ENCODE assay signal across 29 mouse cellular contexts in the genomic region with DNA sequence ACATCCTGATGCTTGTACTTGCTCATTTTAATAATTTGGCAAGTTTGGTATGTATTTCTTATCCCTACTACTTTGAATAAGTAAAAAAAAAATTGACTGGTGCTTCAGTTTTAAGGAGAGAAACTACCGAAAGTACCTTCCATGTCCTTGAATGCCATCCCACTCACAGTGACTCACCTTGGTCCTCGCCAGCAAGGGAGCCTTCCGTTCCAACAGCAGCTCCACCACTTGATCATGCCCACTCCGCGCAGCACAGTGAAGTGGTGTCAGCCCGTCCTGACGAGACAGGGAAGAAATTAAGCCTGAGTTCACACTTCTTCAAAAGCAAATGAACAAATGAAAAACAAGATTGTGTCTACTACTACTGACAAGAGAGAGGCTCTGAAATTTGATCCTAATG.
A peak's percentile ranks its signal among the peaks of the same experiment; 100 is the strongest.
DNase-seq lines count a peak whose midpoint lies in the region; ATAC-seq lines count a peak whose summit lies in the region.
"Had no signal": no experiment of that assay in that cellular context is flagged by ENCODE, and none has a peak within 500 bp of the region (broad histone marks: within the 10 kb centered on the region; RNA-seq: fewer than 3 reads in every experiment).

No protein-coding gene starts in this region.

- no peaks in the 10 kb centered on the region for H3K36me3 ChIP-seq in midbrain, embryonic 11.5 days (ENCODE audit: control insufficient read depth, insufficient read depth, low read length)
- H3K36me3 ChIP-seq: embryonic facial prominence, embryonic 12.5 days; heart, embryonic 15.5 days; kidney, embryonic 15.5 days; limb, embryonic 15.5 days; lung, embryonic 15.5 days had no signal

- H3K9ac ChIP-seq in midbrain, embryonic 11.5 days (ENCODE audit: low read length): no peak overlapping the region
- H3K9ac ChIP-seq: embryonic facial prominence, embryonic 12.5 days; heart, embryonic 15.5 days; hindbrain, embryonic 13.5 days; kidney, embryonic 15.5 days; limb, embryonic 15.5 days; liver, embryonic 14.5 days; lung, embryonic 15.5 days had no signal

- DNase-seq in cerebellum, adult 8-10 months: peak; percentile 29
- peak; percentile 54 to 61 for DNase-seq in right cerebral cortex, adult 2 months (ENCODE audit: low spot score in 2 of 2)
- DNase-seq in right cerebral cortex, postnatal 10 days (ENCODE audit: low spot score in 2 of 2): no peak
- DNase-seq in adrenal gland, postnatal 36 days: peak; percentile 65 to 70
- DNase-seq in midbrain, embryonic 11.5 days (ENCODE audit: low spot score, missing footprints): no peak
- no peak for DNase-seq in heart, adult 11 months
- DNase-seq: B cell, adult 2 months; gastrocnemius, adult 2 months; heart, postnatal 36 days; kidney, adult 11 months; kidney, postnatal 36 days; layer of hippocampus, postnatal 36 days; left cerebral cortex, postnatal 4 days; lung, postnatal 36 days; midbrain, embryonic 14.5 days; thymus, postnatal 25 days had no signal

- H3K4me3 ChIP-seq in midbrain, embryonic 11.5 days (ENCODE audit: low read depth, low read length): no peak overlapping the region
- H3K4me3 ChIP-seq: embryonic facial prominence, embryonic 12.5 days; gastrocnemius, adult 2 months; heart, embryonic 15.5 days; hindbrain, embryonic 13.5 days; kidney, embryonic 15.5 days; limb, embryonic 15.5 days; lung, embryonic 15.5 days; megakaryocyte, embryonic 14.5 days; myocyte had no signal

- no peak for ATAC-seq in cerebellum, adult (ENCODE audit: insufficient number of reproducible peaks, low FRiP score, low TSS enrichment)
- no peak for ATAC-seq in midbrain, embryonic 11.5 days (ENCODE audit: low FRiP score)
- ATAC-seq: Patski had no signal

- H3K4me2 ChIP-seq in midbrain, embryonic 11.5 days: no peak overlapping the region
- H3K4me2 ChIP-seq: embryonic facial prominence, embryonic 12.5 days; heart, embryonic 15.5 days; hindbrain, embryonic 13.5 days; kidney, embryonic 15.5 days; limb, embryonic 15.5 days; lung, embryonic 15.5 days had no signal

- no peaks in the 10 kb centered on the region for H3K4me1 ChIP-seq in midbrain, embryonic 11.5 days (ENCODE audit: control insufficient read depth, insufficient read depth, low read length)
- H3K4me1 ChIP-seq: heart, embryonic 15.5 days; hindbrain, embryonic 13.5 days; kidney, embryonic 15.5 days; limb, embryonic 15.5 days; lung, embryonic 15.5 days; megakaryocyte, embryonic 14.5 days had no signal

- H3K9me3 ChIP-seq in midbrain, embryonic 11.5 days (ENCODE audit: control insufficient read depth, low read length): no peaks in the 10 kb centered on the region
- H3K9me3 ChIP-seq: embryonic facial prominence, embryonic 12.5 days; G1E; heart, embryonic 15.5 days; hindbrain, embryonic 13.5 days; kidney, embryonic 15.5 days; limb, embryonic 15.5 days; lung, embryonic 15.5 days had no signal

- no peaks in the 10 kb centered on the region for H3K27me3 ChIP-seq in midbrain, embryonic 11.5 days (ENCODE audit: control insufficient read depth, insufficient read depth, low read length)
- H3K27me3 ChIP-seq: CH12.LX; embryonic facial prominence, embryonic 12.5 days; heart, embryonic 15.5 days; hindbrain, embryonic 13.5 days; kidney, embryonic 15.5 days; limb, embryonic 15.5 days; lung, embryonic 15.5 days; megakaryocyte, embryonic 14.5 days; Patski had no signal

- H3K27ac ChIP-seq in midbrain, embryonic 11.5 days (ENCODE audit: low read depth, low read length): no peak overlapping the region
- H3K27ac ChIP-seq: embryonic facial prominence, embryonic 12.5 days; gastrocnemius, adult 2 months; heart, embryonic 15.5 days; hindbrain, embryonic 13.5 days; kidney, embryonic 15.5 days; limb, embryonic 15.5 days; liver, embryonic 14.5 days; lung, embryonic 15.5 days had no signal

- WGBS in midbrain, embryonic 11.5 days: 88% methylated on average over 7 of the region's 7 CpGs

Comparison
In these comparisons a context has a peak if more than half of its experiments do, and no peak if none do; other contexts are left out.
1. DNase-seq: peak in cerebellum, adult 8-10 months (single experiment), right cerebral cortex, adult 2 months (2 of 2) and adrenal gland, postnatal 36 days (2 of 2); none in right cerebral cortex, postnatal 10 days (0 of 2), midbrain, embryonic 11.5 days (single experiment) and heart, adult 11 months (single experiment).